Comparison of ENCODE assay signal across 8 mouse cellular contexts in the genomic region with DNA sequence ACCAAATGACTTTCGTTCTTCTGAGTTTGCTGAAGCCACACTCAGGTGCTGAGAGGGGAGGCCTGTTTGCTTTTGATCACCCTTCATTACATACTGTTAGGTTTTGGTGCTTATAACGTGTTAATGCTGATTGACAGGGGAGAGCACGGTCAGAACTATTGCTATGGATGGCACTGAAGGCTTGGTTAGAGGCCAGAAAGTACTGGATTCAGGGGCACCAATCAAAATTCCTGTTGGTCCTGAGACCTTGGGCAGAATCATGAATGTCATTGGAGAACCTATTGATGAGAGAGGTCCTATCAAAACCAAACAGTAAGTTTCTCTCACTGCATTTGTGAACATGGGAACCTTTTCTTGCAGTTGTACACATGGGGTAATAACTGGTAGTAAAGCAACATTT. TPM values are rescaled to one million over a fixed set of nuclear protein-coding genes. Genes with fewer than 3 reads are reported as not detected.
DNase-seq lines count a peak whose midpoint lies in the region; ATAC-seq and TF ChIP-seq lines count a peak whose summit lies in the region.

No protein-coding gene starts in this region.

- WGBS in lung, postnatal 0 days = 0% methylated on average over 3 of the region's 3 CpGs
- WGBS in embryonic facial prominence, embryonic 13.5 days = 4% methylated on average over 3 of the region's 3 CpGs
- WGBS in intestine, postnatal 0 days = 2% methylated on average over 3 of the region's 3 CpGs
- 0% methylated on average over 3 of the region's 3 CpGs for WGBS in small intestine, adult 2 months

- intact Hi-C loops in gastrocnemius, postnatal 14 days (cut with DNase I; ENCODE audit: low total_unique reads) = no loop called here

- H3K4me1 ChIP-seq in lung, postnatal 0 days (ENCODE audit: insufficient read depth, low read depth, low read length) = peaks cover 11% of the 10 kb centered on the region
- peaks cover 19% of the 10 kb centered on the region for H3K4me1 ChIP-seq in embryonic facial prominence, embryonic 13.5 days
- peaks cover 4% of the 10 kb centered on the region; the same call in 1 of the 2 replicates for H3K4me1 ChIP-seq in intestine, postnatal 0 days (replicated peaks; ENCODE audit: control insufficient read depth, insufficient read depth, low read length)
- peaks cover 5% of the 10 kb centered on the region; the same call in 1 of the 2 replicates for H3K4me1 ChIP-seq in small intestine, adult 2 months (ENCODE audit: control insufficient read depth, insufficient read depth, insufficient read length, low read length)

- no peak for TF ChIP-seq EP300 in lung, postnatal 0 days (IDR thresholded peaks at IDR 0.05)

- no peak for TF ChIP-seq CTCF in lung, postnatal 0 days (IDR thresholded peaks at IDR 0.05)
- TF ChIP-seq CTCF in intestine, postnatal 0 days (IDR thresholded peaks at IDR 0.05; ENCODE audit: low read depth) = no peak
- no peak for TF ChIP-seq CTCF in small intestine, adult 2 months (IDR thresholded peaks at IDR 0.05; ENCODE audit: extremely low read depth, insufficient read length, insufficient replicate concordance, low read depth, low read length)

- peaks cover 36% of the 10 kb centered on the region for H3K36me3 ChIP-seq in lung, postnatal 0 days (ENCODE audit: insufficient read depth, low read length)
- peaks cover 45% of the 10 kb centered on the region for H3K36me3 ChIP-seq in embryonic facial prominence, embryonic 13.5 days
- H3K36me3 ChIP-seq in intestine, postnatal 0 days (ENCODE audit: control insufficient read depth, insufficient read depth) = peaks cover 38% of the 10 kb centered on the region
- H3K36me3 ChIP-seq in small intestine, adult 2 months (ENCODE audit: control insufficient read depth, insufficient read depth, low read length) = peaks cover 47% of the 10 kb centered on the region

- H3K4me2 ChIP-seq in lung, postnatal 0 days (replicated peaks; ENCODE audit: low read depth, low read length) = peak overlapping the region; percentile 87
- H3K4me2 ChIP-seq in embryonic facial prominence, embryonic 13.5 days = peak overlapping the region; percentile 92
- H3K4me2 ChIP-seq in intestine, postnatal 0 days (replicated peaks; ENCODE audit: low read depth) = peak overlapping the region; percentile 82

- H3K4me3 ChIP-seq in lung, postnatal 0 days (ENCODE audit: low read depth, low read length) = peak overlapping the region; percentile 96
- peak overlapping the region; percentile 97 for H3K4me3 ChIP-seq in embryonic facial prominence, embryonic 13.5 days
- peak overlapping the region; percentile 95 for H3K4me3 ChIP-seq in intestine, postnatal 0 days (ENCODE audit: low read depth, low read length)
- H3K4me3 ChIP-seq in small intestine, adult 2 months (ENCODE audit: low read depth, low read length) = peak overlapping the region; percentile 81

- no peak for TF ChIP-seq POLR2A in small intestine, adult 2 months (IDR thresholded peaks at IDR 0.05; ENCODE audit: low read depth, low read length)

- peak overlapping the region; percentile 83 for H3K27ac ChIP-seq in lung, postnatal 0 days (ENCODE audit: low read length)
- 0 out of 2 replicates have a peak overlapping the region, but pooled peaks have one; percentile 85 for H3K27ac ChIP-seq in embryonic facial prominence, embryonic 13.5 days
- peak overlapping the region; percentile 80 for H3K27ac ChIP-seq in intestine, postnatal 0 days (ENCODE audit: low read depth, low read length)
- H3K27ac ChIP-seq in small intestine, adult 2 months (ENCODE audit: insufficient read depth, low read depth, low read length) = peak overlapping the region; percentile 84

- peak; percentile 29 for DNase-seq in lung, postnatal 0 days (ENCODE audit: low spot score)
- DNase-seq in lung, postnatal 14 days = no peak
- no peak for DNase-seq in left cerebral cortex, adult 8-10 months (ENCODE audit: low spot score in 2 of 2)
- DNase-seq in gastrocnemius, postnatal 14 days = no peak
- no peak for DNase-seq in embryo, embryonic 11 days

- no peaks in the 10 kb centered on the region for H3K9me3 ChIP-seq in lung, postnatal 0 days (ENCODE audit: low read length)
- H3K9me3 ChIP-seq in embryonic facial prominence, embryonic 13.5 days = no peaks in the 10 kb centered on the region
- no peaks in the 10 kb centered on the region for H3K9me3 ChIP-seq in intestine, postnatal 0 days (ENCODE audit: control insufficient read depth)

- no peaks in the 10 kb centered on the region for H3K27me3 ChIP-seq in lung, postnatal 0 days (replicated peaks; ENCODE audit: insufficient read depth, low read length)
- H3K27me3 ChIP-seq in embryonic facial prominence, embryonic 13.5 days = no peaks in the 10 kb centered on the region
- H3K27me3 ChIP-seq in intestine, postnatal 0 days (replicated peaks; ENCODE audit: control insufficient read depth, insufficient read depth, low read length) = no peaks in the 10 kb centered on the region
- H3K27me3 ChIP-seq in small intestine, adult 2 months (ENCODE audit: control insufficient read depth, insufficient read depth, low read length) = no peaks in the 10 kb centered on the region

- H3K9ac ChIP-seq in lung, postnatal 0 days (replicated peaks; ENCODE audit: low read depth) = peak overlapping the region; percentile 95
- peak overlapping the region; percentile 99 for H3K9ac ChIP-seq in embryonic facial prominence, embryonic 13.5 days
- peak overlapping the region; percentile 95 for H3K9ac ChIP-seq in intestine, postnatal 0 days (ENCODE audit: low read depth, low read length)

- ATAC-seq in lung, postnatal 0 days = no peak
- no peak for ATAC-seq in embryonic facial prominence, embryonic 13.5 days (ENCODE audit: insufficient number of reproducible peaks, insufficient read depth, low FRiP score, low TSS enrichment, low read depth)
- no peak for ATAC-seq in intestine, postnatal 0 days

RNA-seq across cellular contexts. Expression of a gene that starts 1.1 kb away (rescaled TPM):
- 1,155 and 1,171 TPM in 2 replicates for polyA plus RNA-seq in lung, postnatal 0 days (2015; fragmentation: Nextera tagmentation; extraction: Ambion mirVana)
- polyA plus RNA-seq in embryonic facial prominence, embryonic 13.5 days (2015; fragmentation: Nextera tagmentation; extraction: Ambion mirVana) = 1,953 and 2,050 TPM in 2 replicates
- polyA plus RNA-seq in intestine, postnatal 0 days (2015; fragmentation: Nextera tagmentation; extraction: Ambion mirVana) = 2,460 and 2,644 TPM in 2 replicates
- 4,528 and 5,521 TPM in 2 replicates for polyA plus RNA-seq in small intestine, adult 2 months (2012; rRNA removed)
- 1,000 to 10,000 TPM; 1,625 to 1,859 (median 1,782) TPM for total RNA-seq in left cerebral cortex, adult 8-10 months (2022)
- total RNA-seq in gastrocnemius, postnatal 14 days (2021) = 1,000 to 10,000 TPM; 3,648 to 4,448 TPM

RNA-seq across cellular contexts. Expression of a gene that starts 7.2 kb away (rescaled TPM):
- polyA plus RNA-seq in lung, postnatal 0 days (2015; fragmentation: Nextera tagmentation; extraction: Ambion mirVana) = 11.2 and 11.4 TPM in 2 replicates
- 10.9 and 11.4 TPM in 2 replicates for polyA plus RNA-seq in embryonic facial prominence, embryonic 13.5 days (2015; fragmentation: Nextera tagmentation; extraction: Ambion mirVana)
- polyA plus RNA-seq in intestine, postnatal 0 days (2015; fragmentation: Nextera tagmentation; extraction: Ambion mirVana) = 8.1 and 8.6 TPM in 2 replicates
- polyA plus RNA-seq in small intestine, adult 2 months (2012; rRNA removed) = 14.1 and 30.8 TPM in 2 replicates
- 10 to 100 TPM; 36.4 to 39.1 (median 38.4) TPM for total RNA-seq in left cerebral cortex, adult 8-10 months (2022)
- 10 to 100 TPM; 15.2 to 15.6 TPM for total RNA-seq in gastrocnemius, postnatal 14 days (2021)

RNA-seq across cellular contexts. Expression of a gene that starts 25.4 kb away (rescaled TPM):
- polyA plus RNA-seq in lung, postnatal 0 days (2015; fragmentation: Nextera tagmentation; extraction: Ambion mirVana) = 239 and 259 TPM in 2 replicates
- 537 and 556 TPM in 2 replicates for polyA plus RNA-seq in embryonic facial prominence, embryonic 13.5 days (2015; fragmentation: Nextera tagmentation; extraction: Ambion mirVana)
- polyA plus RNA-seq in intestine, postnatal 0 days (2015; fragmentation: Nextera tagmentation; extraction: Ambion mirVana) = 264 and 269 TPM in 2 replicates
- 27.7 and 38.1 TPM in 2 replicates for polyA plus RNA-seq in small intestine, adult 2 months (2012; rRNA removed)
- 100 to 1,000 TPM; 118 to 126 (median 124) TPM for total RNA-seq in left cerebral cortex, adult 8-10 months (2022)
- 10 to 100 TPM; 54.4 to 60.8 TPM for total RNA-seq in gastrocnemius, postnatal 14 days (2021)

RNA-seq across cellular contexts. Expression of a gene that starts 48.8 kb away (rescaled TPM):
- 445 and 456 TPM in 2 replicates for polyA plus RNA-seq in lung, postnatal 0 days (2015; fragmentation: Nextera tagmentation; extraction: Ambion mirVana)
- polyA plus RNA-seq in embryonic facial prominence, embryonic 13.5 days (2015; fragmentation: Nextera tagmentation; extraction: Ambion mirVana) = 789 and 900 TPM in 2 replicates
- polyA plus RNA-seq in intestine, postnatal 0 days (2015; fragmentation: Nextera tagmentation; extraction: Ambion mirVana) = 511 and 531 TPM in 2 replicates
- polyA plus RNA-seq in small intestine, adult 2 months (2012; rRNA removed) = 134 and 160 TPM in 2 replicates
- total RNA-seq in left cerebral cortex, adult 8-10 months (2022) = 100 to 1,000 TPM; 335 to 362 (median 360) TPM
- 100 to 1,000 TPM; 402 to 437 TPM for total RNA-seq in gastrocnemius, postnatal 14 days (2021)
